Mouse (Mus musculus): Measurements from ENCODE around the gene Jarid2. TPM values are rescaled to one million over a fixed set of nuclear protein-coding genes. Genes with fewer than 3 reads are reported as not detected.
A peak's percentile ranks its signal among the peaks of the same experiment; 100 is the strongest.

The Jarid2 gene
- polyA plus RNA-seq, 1 experiment from 2014 or later, result 24.2 TPM

- 69% methylated on average over 2 of the region's 2 CpGs for WGBS
- no peak overlapping the region for H3K9ac ChIP-seq
- H3K4me1 ChIP-seq, result peaks cover 59% of the 10 kb centered on the region
- no peak for ATAC-seq (ENCODE audit: extremely low read depth, insufficient number of reproducible peaks, low FRiP score, low TSS enrichment)
- no peaks in the 10 kb centered on the region for H3K9me3 ChIP-seq
- H3K4me2 ChIP-seq, result no peak overlapping the region
- no peaks in the 10 kb centered on the region for H3K27me3 ChIP-seq (replicated peaks)
- H3K27ac ChIP-seq (replicated peaks), result no peak overlapping the region
- H3K36me3 ChIP-seq, result no peaks in the 10 kb centered on the region
- H3K4me3 ChIP-seq, result no peak overlapping the region
Observed at GRCm38 (mm10) chr13:44811021-44811420, 81.7 kb downstream of the Jarid2 start.

- ATAC-seq (ENCODE audit: extremely low read depth, insufficient number of reproducible peaks, low FRiP score, low TSS enrichment), result no peak
- no peaks in the 10 kb centered on the region for H3K36me3 ChIP-seq
- no peaks in the 10 kb centered on the region for H3K27me3 ChIP-seq (replicated peaks)
- H3K9ac ChIP-seq, result no peak overlapping the region
- no peaks in the 10 kb centered on the region for H3K9me3 ChIP-seq
- H3K4me2 ChIP-seq, result no peak overlapping the region
- H3K4me1 ChIP-seq, result peaks cover 55% of the 10 kb centered on the region
- no peak overlapping the region for H3K27ac ChIP-seq (replicated peaks)
- no peak overlapping the region for H3K4me3 ChIP-seq
- 72% methylated on average over 10 of the region's 10 CpGs for WGBS
Observed at GRCm38 (mm10) chr13:44811601-44812000, 82.3 kb downstream of the Jarid2 start.

- Histone ChIP-seq H3K4me2 (no peak overlapping the region), H3K27ac (replicated peaks) (no peak overlapping the region), H3K4me3 (no peak overlapping the region), H3K9me3 (no peaks in the 10 kb centered on the region), H3K4me1 (peaks cover 49% of the 10 kb centered on the region), H3K36me3 (no peaks in the 10 kb centered on the region), H3K27me3 (replicated peaks) (no peaks in the 10 kb centered on the region), H3K9ac (no peak overlapping the region)
- WGBS, result 81% methylated on average over 5 of the region's 5 CpGs
- no peak for ATAC-seq (ENCODE audit: extremely low read depth, insufficient number of reproducible peaks, low FRiP score, low TSS enrichment)
Observed at GRCm38 (mm10) chr13:44812381-44812780, 83.1 kb downstream of the Jarid2 start.

GRCm38 (mm10) chr13:44819400-44819799 lies 90.1 kb downstream of the Jarid2 start:
- Histone ChIP-seq H3K9me3 (no peaks in the 10 kb centered on the region), H3K27me3 (replicated peaks) (no peaks in the 10 kb centered on the region), H3K36me3 (0 out of 2 replicates have a peak, but pooled peaks cover 3% of the 10 kb centered on the region), H3K4me2 (peak overlapping the region; percentile 37), H3K4me3 (no peak overlapping the region), H3K27ac (replicated peaks) (peak overlapping the region; percentile 54), H3K4me1 (peaks cover 70% of the 10 kb centered on the region), H3K9ac (no peak overlapping the region)
- no peak for ATAC-seq (ENCODE audit: extremely low read depth, insufficient number of reproducible peaks, low FRiP score, low TSS enrichment)
- 8% methylated on average over 4 of the region's 4 CpGs for WGBS

- no peaks in the 10 kb centered on the region for H3K9me3 ChIP-seq
- H3K27ac ChIP-seq (replicated peaks), result no peak overlapping the region
- H3K36me3 ChIP-seq, result peaks cover 17% of the 10 kb centered on the region
- no peaks in the 10 kb centered on the region for H3K27me3 ChIP-seq (replicated peaks)
- no peak overlapping the region for H3K4me3 ChIP-seq
- H3K4me2 ChIP-seq, result no peak overlapping the region
- no peak overlapping the region for H3K9ac ChIP-seq
- H3K4me1 ChIP-seq, result peaks cover 55% of the 10 kb centered on the region
- no peak for ATAC-seq (ENCODE audit: extremely low read depth, insufficient number of reproducible peaks, low FRiP score, low TSS enrichment)
Observed at GRCm38 (mm10) chr13:44822578-44822977, 93.3 kb downstream of the Jarid2 start.

- Histone ChIP-seq H3K4me2 (no peak overlapping the region), H3K36me3 (peaks cover 20% of the 10 kb centered on the region), H3K9me3 (no peaks in the 10 kb centered on the region), H3K4me3 (no peak overlapping the region), H3K27ac (replicated peaks) (no peak overlapping the region), H3K4me1 (peaks cover 19% of the 10 kb centered on the region), H3K27me3 (replicated peaks) (no peaks in the 10 kb centered on the region), H3K9ac (no peak overlapping the region)
- WGBS, result 82% methylated on average over 5 of the region's 5 CpGs
- ATAC-seq (ENCODE audit: extremely low read depth, insufficient number of reproducible peaks, low FRiP score, low TSS enrichment), result no peak
Observed at GRCm38 (mm10) chr13:44828903-44829302, 99.6 kb downstream of the Jarid2 start.

GRCm38 (mm10) chr13:44832104-44832503 lies 102.8 kb downstream of the Jarid2 start:
- H3K4me3 ChIP-seq, result no peak overlapping the region
- no peak overlapping the region for H3K4me2 ChIP-seq
- no peak for ATAC-seq (ENCODE audit: extremely low read depth, insufficient number of reproducible peaks, low FRiP score, low TSS enrichment)
- H3K4me1 ChIP-seq, result peaks cover 19% of the 10 kb centered on the region
- peaks cover 3% of the 10 kb centered on the region; the same call in 1 of the 2 replicates for H3K36me3 ChIP-seq
- H3K27me3 ChIP-seq (replicated peaks), result no peaks in the 10 kb centered on the region
- no peak overlapping the region for H3K27ac ChIP-seq (replicated peaks)
- H3K9me3 ChIP-seq, result no peaks in the 10 kb centered on the region
- WGBS, result 84% methylated on average over 2 of the region's 2 CpGs
- H3K9ac ChIP-seq, result no peak overlapping the region

- H3K27me3 ChIP-seq (replicated peaks), result no peaks in the 10 kb centered on the region
- 75% methylated on average over 4 of the region's 4 CpGs for WGBS
- H3K9me3 ChIP-seq, result no peaks in the 10 kb centered on the region
- no peak overlapping the region for H3K9ac ChIP-seq
- no peak for ATAC-seq (ENCODE audit: extremely low read depth, insufficient number of reproducible peaks, low FRiP score, low TSS enrichment)
- H3K36me3 ChIP-seq, result peaks cover under 1% of the 10 kb centered on the region; the same call in 1 of the 2 replicates
- no peak overlapping the region for H3K4me2 ChIP-seq
- peaks cover 23% of the 10 kb centered on the region for H3K4me1 ChIP-seq
- 0 out of 2 replicates have a peak overlapping the region, but pooled peaks have one; percentile 15 for H3K27ac ChIP-seq (replicated peaks)
- H3K4me3 ChIP-seq, result no peak overlapping the region
Observed at GRCm38 (mm10) chr13:44832866-44833265, 103.6 kb downstream of the Jarid2 start.

GRCm38 (mm10) chr13:44833353-44833752 lies 104.1 kb downstream of the Jarid2 start:
- H3K4me2 ChIP-seq, result no peak overlapping the region
- no peaks in the 10 kb centered on the region for H3K36me3 ChIP-seq
- H3K27me3 ChIP-seq (replicated peaks), result no peaks in the 10 kb centered on the region
- peaks cover 23% of the 10 kb centered on the region for H3K4me1 ChIP-seq
- no peak overlapping the region for H3K4me3 ChIP-seq
- 37% methylated on average over 3 of the region's 3 CpGs for WGBS
- ATAC-seq (ENCODE audit: extremely low read depth, insufficient number of reproducible peaks, low FRiP score, low TSS enrichment), result no peak
- H3K9ac ChIP-seq, result no peak overlapping the region
- H3K27ac ChIP-seq (replicated peaks), result 0 out of 2 replicates have a peak overlapping the region, but pooled peaks have one; percentile 15
- no peaks in the 10 kb centered on the region for H3K9me3 ChIP-seq

- peaks cover 32% of the 10 kb centered on the region for H3K4me1 ChIP-seq
- WGBS, result 80% methylated on average over 6 of the region's 6 CpGs
- H3K27me3 ChIP-seq (replicated peaks), result no peaks in the 10 kb centered on the region
- no peak overlapping the region for H3K4me2 ChIP-seq
- H3K36me3 ChIP-seq, result no peaks in the 10 kb centered on the region
- H3K4me3 ChIP-seq, result no peak overlapping the region
- no peak for ATAC-seq (ENCODE audit: extremely low read depth, insufficient number of reproducible peaks, low FRiP score, low TSS enrichment)
- H3K27ac ChIP-seq (replicated peaks), result no peak overlapping the region
- H3K9me3 ChIP-seq, result no peaks in the 10 kb centered on the region
- H3K9ac ChIP-seq, result no peak overlapping the region
Observed at GRCm38 (mm10) chr13:44837445-44837844, 108.2 kb downstream of the Jarid2 start.

GRCm38 (mm10) chr13:44839866-44840835 lies 110.9 kb downstream of the Jarid2 start:
- 8% methylated on average over 20 of the region's 20 CpGs for WGBS
- Histone ChIP-seq H3K4me1 (peaks cover 39% of the 10 kb centered on the region), H3K4me3 (peak overlapping the region; percentile 49), H3K27ac (replicated peaks) (peak overlapping the region; percentile 73), H3K4me2 (peak overlapping the region; percentile 73), H3K36me3 (no peaks in the 10 kb centered on the region), H3K9ac (peak overlapping the region; percentile 71), H3K9me3 (no peaks in the 10 kb centered on the region), H3K27me3 (replicated peaks) (no peaks in the 10 kb centered on the region)
- ATAC-seq (ENCODE audit: extremely low read depth, insufficient number of reproducible peaks, low FRiP score, low TSS enrichment), result peak; percentile 66; the same call in 1 of the 2 replicates

All from heart, embryonic 13.5 days (tissue).